Mouse (Mus musculus) right cerebral cortex, adult 2 months (tissue): ENCODE measurements around the gene Bcl2l1.

Experiments
- DNase-seq, 2 experiments: peaks; one replicate each; pipeline ENCODE4 v3.0.0; 2021 to 2022; ENCODE audit warnings: low spot score in 2 of 2

Gene Bcl2l1

GRCm38 (mm10) chr2:152775357-152775756, 56.2 kb downstream of the Bcl2l1 start:
- no peak for DNase-seq

GRCm38 (mm10) chr2:152772231-152772630, 59.3 kb downstream of the Bcl2l1 start:
- no peak for DNase-seq

GRCm38 (mm10) chr2:152771571-152771970, 60.0 kb downstream of the Bcl2l1 start:
- no peak for DNase-seq

- no peak for DNase-seq
Measured at GRCm38 (mm10) chr2:152769677-152770076, 61.9 kb downstream of the Bcl2l1 start.

GRCm38 (mm10) chr2:152767618-152768271, 63.8 kb downstream of the Bcl2l1 start:
- DNase-seq, result no peak

GRCm38 (mm10) chr2:152766387-152767123, 65.0 kb downstream of the Bcl2l1 start:
- DNase-seq, result peak; percentile 88 to 89

- DNase-seq, result no peak
Measured at GRCm38 (mm10) chr2:152765045-152765674, 66.4 kb downstream of the Bcl2l1 start.

GRCm38 (mm10) chr2:152764172-152765044, 67.1 kb downstream of the Bcl2l1 start:
- no peak for DNase-seq

GRCm38 (mm10) chr2:152763310-152763709, 68.2 kb downstream of the Bcl2l1 start:
- no peak for DNase-seq

- no peak for DNase-seq
Measured at GRCm38 (mm10) chr2:152758351-152758750, 73.2 kb downstream of the Bcl2l1 start.

GRCm38 (mm10) chr2:152757478-152757877, 74.0 kb downstream of the Bcl2l1 start:
- no peak for DNase-seq

GRCm38 (mm10) chr2:152756474-152757393, 74.8 kb downstream of the Bcl2l1 start:
- DNase-seq, result no peak

GRCm38 (mm10) chr2:152753944-152754711, 77.4 kb downstream of the Bcl2l1 start, which contains the start of gene Cox4i2:
Gene Cox4i2 (plus strand): TSS chr2:152754173.
- DNase-seq, result no peak

GRCm38 (mm10) chr2:152742435-152742834, 89.1 kb downstream of the Bcl2l1 start:
- no peak for DNase-seq

- DNase-seq, result no peak
Measured at GRCm38 (mm10) chr2:152741153-152742041, 90.1 kb downstream of the Bcl2l1 start.

GRCm38 (mm10) chr2:152740490-152740889, 91.0 kb downstream of the Bcl2l1 start:
- no peak for DNase-seq

- DNase-seq, result no peak
Measured at GRCm38 (mm10) chr2:152739842-152740260, 91.7 kb downstream of the Bcl2l1 start.

- no peak for DNase-seq
Measured at GRCm38 (mm10) chr2:152739031-152739841, 92.3 kb downstream of the Bcl2l1 start.
